Mouse (Mus musculus) kidney, embryonic 16.5 days (tissue): ENCODE results near the gene Dnah14. TPM values are rescaled to one million over a fixed set of nuclear protein-coding genes. Genes with fewer than 3 reads are reported as not detected.

Experiments
- ATAC-seq: fragments of 200-750 bp; cut with Nextera tagmentation; 2 replicates; pipeline ENCODE4 v1.8.0; 2017; ENCODE audit warnings: moderate TSS enrichment; ENCODE audit not compliant: low FRiP score, low TSS enrichment
- H3K27ac ChIP-seq: fragments of 300-500 bp; sonication (generic); 2 replicates; pipeline ENCODE4 v1.5.1; 2014; ENCODE audit warnings: low read length
- H3K27me3 ChIP-seq: fragments of 300-500 bp; sonication (generic); 2 replicates; pipeline ENCODE4 v1.6.1; 2014; ENCODE audit warnings: low read length, control low read depth, mixed read lengths; ENCODE audit not compliant: insufficient read depth
- H3K36me3 ChIP-seq: fragments of 300-500 bp; sonication (generic); 2 replicates; pipeline ENCODE4 v1.6.1; 2014; ENCODE audit warnings: low read length, control low read depth, mixed read lengths; ENCODE audit not compliant: insufficient read depth
- H3K4me1 ChIP-seq: fragments of 300-500 bp; sonication (generic); 2 replicates; pipeline ENCODE4 v1.6.1; 2014; ENCODE audit warnings: low read length, control low read depth, mixed read lengths; ENCODE audit not compliant: insufficient read depth
- H3K4me2 ChIP-seq: fragments of 300-500 bp; sonication (generic); replicated peaks from 2 replicates; pipeline ENCODE4 v1.6.1; 2014; ENCODE audit warnings: low read depth, low read length
- H3K4me3 ChIP-seq: fragments of 300-500 bp; sonication (generic); 2 replicates; pipeline ENCODE4 v1.5.1; 2014; ENCODE audit warnings: mild to moderate bottlenecking, low read length
- H3K9ac ChIP-seq: fragments of 300-500 bp; sonication (generic); replicated peaks from 2 replicates; pipeline ENCODE4 v1.6.1; 2014; ENCODE audit warnings: low read length
- H3K9me3 ChIP-seq: fragments of 300-500 bp; sonication (generic); 2 replicates; pipeline ENCODE4 v1.6.1; 2016; ENCODE audit warnings: low read length, control low read depth
- WGBS: fragments of 180-500 bp; shearing (Covaris S2); extraction: QIAGEN DNeasy Blood & Tissue Kit; methylation state at CpG from one replicate; pipeline ENCODE4 v1.1.7; 2014; 5-methylcytosine and 5-hydroxymethylcytosine counted together
- polyA plus RNA-seq: library from polyadenylated mRNA; unstranded; fragments of >200 nt; fragmentation: Nextera tagmentation; extraction: Ambion mirVana; gene quantifications from 2 replicates; pipeline ENCODE4 v1.2.1, GENCODE M21; 2015

Gene Dnah14
- polyA plus RNA-seq, 1 experiment from 2014 or later: 0.91 TPM

DNA sequence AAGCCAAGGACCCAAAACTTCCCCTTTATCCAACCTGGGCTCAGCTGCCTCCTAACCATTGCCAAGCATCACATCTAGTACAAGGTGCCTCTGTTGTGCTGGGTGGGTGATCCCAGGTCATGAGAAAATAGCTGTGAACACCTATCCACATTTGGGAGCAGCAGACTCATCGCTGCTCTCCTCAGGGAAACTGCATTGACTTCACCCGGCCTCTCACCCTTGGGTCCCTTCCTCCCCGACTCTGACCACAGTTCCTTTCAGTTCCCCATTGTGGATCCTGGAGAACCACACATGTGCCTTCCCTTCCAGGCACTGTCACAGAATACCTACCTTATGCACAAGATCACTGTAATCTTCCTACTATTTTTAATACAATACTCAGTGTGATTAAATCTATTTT lies 269.4 kb downstream of the Dnah14 start:
- 96% methylated on average over 3 of the region's 3 CpGs for WGBS
- Histone ChIP-seq H3K9me3 (no peaks in the 10 kb centered on the region), H3K4me2 (no peak overlapping the region), H3K27me3 (no peaks in the 10 kb centered on the region), H3K4me1 (peaks cover 10% of the 10 kb centered on the region; the same call in 1 of the 2 replicates), H3K36me3 (no peaks in the 10 kb centered on the region), H3K4me3 (no peak overlapping the region), H3K9ac (no peak overlapping the region), H3K27ac (no peak overlapping the region)
- no peak for ATAC-seq

DNA sequence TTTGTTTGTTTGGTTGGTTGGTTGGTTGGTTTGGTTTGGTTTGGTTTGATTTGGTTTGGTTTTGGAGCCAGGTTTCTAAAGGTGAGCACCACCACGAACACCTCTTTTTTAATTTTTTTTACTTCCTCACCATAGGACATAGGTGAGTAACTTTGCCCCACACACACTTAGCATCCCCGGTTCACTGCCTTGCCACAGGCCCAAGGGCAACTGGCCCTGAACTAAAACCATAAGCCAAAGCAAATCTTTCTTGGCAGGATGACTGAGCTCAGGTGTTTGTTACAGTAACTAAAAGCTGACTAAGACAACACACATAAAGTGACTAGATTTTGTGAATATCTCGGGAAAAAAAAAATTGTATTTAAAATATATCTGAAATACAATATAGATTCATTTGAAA lies 271.0 kb downstream of the Dnah14 start:
- Histone ChIP-seq H3K27ac (no peak overlapping the region), H3K9ac (no peak overlapping the region), H3K4me2 (no peak overlapping the region), H3K4me3 (no peak overlapping the region), H3K27me3 (no peaks in the 10 kb centered on the region), H3K36me3 (no peaks in the 10 kb centered on the region), H3K4me1 (peaks cover 8% of the 10 kb centered on the region; the same call in 1 of the 2 replicates), H3K9me3 (no peaks in the 10 kb centered on the region)
- ATAC-seq: no peak
- WGBS: 68% methylated on average over 3 of the region's 3 CpGs

DNA sequence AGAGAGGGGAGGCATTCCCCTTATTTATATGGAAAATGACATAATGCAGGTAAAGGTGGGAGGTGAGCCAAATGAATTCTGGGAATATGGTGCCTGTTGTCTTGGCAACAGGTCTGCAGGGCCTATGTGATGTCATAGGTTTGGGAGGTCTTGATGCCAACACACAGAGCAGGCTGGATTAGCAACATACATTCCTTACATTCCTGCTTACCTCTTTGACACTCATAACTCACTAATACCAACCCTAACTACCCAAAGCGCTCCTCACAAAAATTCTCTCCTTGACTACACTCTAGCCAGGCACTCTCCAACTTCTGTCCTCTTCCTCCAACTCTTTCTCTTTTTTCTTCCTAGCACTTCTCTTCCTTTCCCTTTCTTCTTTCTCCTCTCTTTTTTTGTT lies 271.9 kb downstream of the Dnah14 start:
- 86% methylated on average over 1 of the region's 1 CpGs for WGBS

DNA sequence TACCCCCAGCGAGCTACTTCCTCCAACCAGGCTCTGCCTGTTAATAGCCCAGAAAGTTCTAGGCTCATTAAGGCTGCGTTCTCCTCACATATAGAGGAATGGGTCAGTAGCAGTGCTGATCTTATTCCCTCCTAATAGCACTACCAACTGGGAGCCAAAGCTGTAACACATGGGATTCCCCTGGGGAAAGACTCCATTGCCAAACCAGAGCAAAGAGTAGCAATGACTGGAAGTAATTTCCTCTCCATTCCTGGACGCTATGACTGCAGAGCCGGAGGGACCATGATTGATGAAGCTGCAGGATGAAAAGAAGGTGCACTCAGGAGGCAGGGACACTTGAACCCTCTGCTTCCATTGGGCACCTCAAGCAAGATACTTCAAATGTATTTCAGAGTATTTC lies 274.1 kb downstream of the Dnah14 start:
- Histone ChIP-seq H3K4me3 (no peak overlapping the region), H3K4me1 (peaks cover 9% of the 10 kb centered on the region), H3K9me3 (no peaks in the 10 kb centered on the region), H3K27ac (no peak overlapping the region), H3K36me3 (no peaks in the 10 kb centered on the region), H3K27me3 (no peaks in the 10 kb centered on the region), H3K9ac (no peak overlapping the region), H3K4me2 (no peak overlapping the region)
- ATAC-seq: no peak
- WGBS: 74% methylated on average over 4 of the region's 4 CpGs

More for the DNA sequence above, 271.9 kb downstream of the Dnah14 start:
- Histone ChIP-seq H3K4me2 (no peak overlapping the region), H3K36me3 (no peaks in the 10 kb centered on the region), H3K27me3 (no peaks in the 10 kb centered on the region), H3K4me3 (no peak overlapping the region), H3K4me1 (peaks cover 7% of the 10 kb centered on the region), H3K9me3 (no peaks in the 10 kb centered on the region), H3K27ac (no peak overlapping the region), H3K9ac (no peak overlapping the region)
- ATAC-seq: no peak

DNA sequence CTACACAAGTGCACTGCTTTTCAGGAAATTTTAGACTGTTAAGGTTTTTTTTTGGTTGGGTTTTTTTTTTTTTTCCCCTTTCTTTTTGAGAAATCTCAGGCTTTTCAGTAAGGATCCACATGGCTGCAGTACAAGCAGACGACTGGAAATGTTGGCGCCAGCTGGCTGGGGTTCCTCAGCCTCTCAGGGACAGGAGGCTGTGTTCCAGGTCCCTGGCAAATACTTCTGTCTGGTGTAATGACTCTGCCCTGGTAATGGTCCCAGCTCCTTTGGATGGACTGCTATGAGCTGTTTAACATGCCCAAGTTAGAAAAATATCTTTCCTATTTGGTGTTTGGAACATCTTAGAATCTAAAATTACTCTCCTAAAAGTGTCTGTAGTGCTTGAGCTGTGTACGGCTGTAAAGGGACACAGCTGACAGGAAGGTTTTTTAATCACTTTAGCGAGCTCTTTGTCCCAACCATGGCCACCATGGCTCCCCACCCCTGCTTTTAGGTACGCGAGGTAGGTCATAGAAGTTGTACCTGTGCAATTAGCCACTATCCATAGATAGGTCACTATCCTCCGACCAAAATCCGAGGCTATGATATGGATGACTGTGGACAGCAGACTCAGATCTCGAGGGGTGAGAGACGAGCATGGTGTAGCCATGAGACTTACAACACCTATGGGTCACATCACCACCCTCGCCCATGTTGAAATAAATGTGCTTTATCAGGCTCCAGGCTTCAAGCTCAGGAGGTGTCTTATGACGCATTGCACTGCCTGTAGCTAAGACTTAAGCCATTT lies 275.4 kb downstream of the Dnah14 start:
- Histone ChIP-seq H3K4me1 (peaks cover 9% of the 10 kb centered on the region), H3K9me3 (no peaks in the 10 kb centered on the region), H3K4me3 (no peak overlapping the region), H3K27ac (no peak overlapping the region), H3K9ac (no peak overlapping the region), H3K36me3 (no peaks in the 10 kb centered on the region), H3K27me3 (no peaks in the 10 kb centered on the region), H3K4me2 (no peak overlapping the region)
- WGBS: 86% methylated on average over 12 of the region's 12 CpGs
- no peak for ATAC-seq

DNA sequence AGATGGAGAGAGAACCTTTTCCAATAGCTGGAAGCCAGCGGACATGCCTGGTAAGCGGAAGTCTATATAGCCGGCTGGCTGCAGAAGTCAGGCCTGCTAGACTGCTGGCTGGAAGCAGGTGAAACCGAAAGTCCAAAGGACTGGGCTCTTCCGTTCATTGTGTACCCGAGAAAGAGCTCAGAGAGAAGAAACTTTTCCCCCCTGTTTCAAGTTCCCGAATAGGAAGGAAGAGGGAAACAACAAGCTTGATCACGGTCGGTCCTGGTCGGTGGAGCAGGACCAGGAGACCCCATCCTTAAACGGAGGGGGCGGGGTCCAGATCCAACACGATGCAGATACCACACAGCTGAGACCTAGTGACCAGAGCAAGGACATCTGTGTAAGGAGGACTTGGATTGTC lies 276.1 kb downstream of the Dnah14 start:
- peak overlapping the region; percentile 26; the same call in 1 of the 2 replicates for H3K9ac ChIP-seq
- peaks cover 4% of the 10 kb centered on the region; the same call in 1 of the 2 replicates for H3K9me3 ChIP-seq
- no peaks in the 10 kb centered on the region for H3K27me3 ChIP-seq
- 36% methylated on average over 13 of the region's 13 CpGs for WGBS
- ATAC-seq: peak; percentile 49; the same call in 1 of the 2 replicates
- H3K4me1 ChIP-seq: peaks cover 9% of the 10 kb centered on the region
- H3K4me2 ChIP-seq: peak overlapping the region; percentile 54
- peak overlapping the region; percentile 46; the same call in 1 of the 2 replicates for H3K27ac ChIP-seq
- H3K4me3 ChIP-seq: peak overlapping the region; percentile 24; the same call in 1 of the 2 replicates
- no peaks in the 10 kb centered on the region for H3K36me3 ChIP-seq

- peak; percentile 84 for ATAC-seq
- WGBS: 10% methylated on average over 21 of the region's 21 CpGs
- Histone ChIP-seq H3K9ac (peak overlapping the region; percentile 35; the same call in 1 of the 2 replicates), H3K36me3 (no peaks in the 10 kb centered on the region), H3K27ac (peak overlapping the region; percentile 46; the same call in 1 of the 2 replicates), H3K9me3 (peaks cover 4% of the 10 kb centered on the region; the same call in 1 of the 2 replicates), H3K27me3 (no peaks in the 10 kb centered on the region), H3K4me3 (peak overlapping the region; percentile 35), H3K4me2 (peak overlapping the region; percentile 54), H3K4me1 (peaks cover 9% of the 10 kb centered on the region)
Observed at GRCm38 (mm10) chr1:181853081-181853736, 276.9 kb downstream of the Dnah14 start.

- 93% methylated on average over 2 of the region's 2 CpGs for WGBS
- Histone ChIP-seq H3K36me3 (no peaks in the 10 kb centered on the region), H3K4me3 (no peak overlapping the region), H3K4me2 (no peak overlapping the region), H3K9ac (no peak overlapping the region), H3K27ac (no peak overlapping the region), H3K27me3 (no peaks in the 10 kb centered on the region), H3K9me3 (peaks cover 4% of the 10 kb centered on the region; the same call in 1 of the 2 replicates), H3K4me1 (peaks cover 9% of the 10 kb centered on the region)
- no peak for ATAC-seq
Observed at GRCm38 (mm10) chr1:181854829-181855228, 278.5 kb downstream of the Dnah14 start.

GRCm38 (mm10) chr1:181856329-181856728 lies 280.0 kb downstream of the Dnah14 start:
- Histone ChIP-seq H3K4me3 (no peak overlapping the region), H3K27me3 (no peaks in the 10 kb centered on the region), H3K9me3 (peaks cover 4% of the 10 kb centered on the region; the same call in 1 of the 2 replicates), H3K4me2 (no peak overlapping the region), H3K9ac (no peak overlapping the region), H3K4me1 (peaks cover 13% of the 10 kb centered on the region), H3K27ac (no peak overlapping the region), H3K36me3 (no peaks in the 10 kb centered on the region)
- 81% methylated on average over 2 of the region's 2 CpGs for WGBS
- ATAC-seq: no peak
